Mouse (Mus musculus) naive thymus-derived CD4-positive, alpha-beta T cell, adult 5 months (primary cell): Measurements from ENCODE around the gene Aox3. TPM values are rescaled to one million over a fixed set of nuclear protein-coding genes. Genes with fewer than 3 reads are reported as not detected.

ENCODE experiments used
- polyA plus RNA-seq: library from polyadenylated mRNA; unstranded; fragments of 100-300 nt; shearing (Covaris generic); gene quantifications from one replicate; pipeline ENCODE4 v1.2.1, GENCODE M21; 2017

The Aox3 gene
- polyA plus RNA-seq: not detected

GRCm38 (mm10) chr1:58112880-58113279, at the start of gene Aox3:
TSS of gene Aox3 (plus strand) at chr1:58113130.

GRCm38 (mm10) chr1:58210203-58210602, 97.3 kb downstream of the Aox3 start, which contains the start of gene Aox4:
TSS of gene Aox4 (plus strand) at chr1:58210397.

Other genes with a start within 250 kb of the Aox3 start
- gene Sgo2a, start 117.2 kb upstream of the Aox3 start, polyA plus RNA-seq: 0.27 TPM
- gene Kctd18, start 94.2 kb upstream of the Aox3 start, polyA plus RNA-seq: 26.5 TPM
- gene Aox1, start 83.2 kb upstream of the Aox3 start, polyA plus RNA-seq: 0.05 TPM
- not detected for gene Aox4, start 97.3 kb downstream of the Aox3 start, polyA plus RNA-seq
- not detected for gene Aox2, start 165.2 kb downstream of the Aox3 start, polyA plus RNA-seq